Mouse (Mus musculus) urinary bladder, postnatal 14 days (tissue): ENCODE data around the gene Gm5168.
"Not testable (repeated sequence)": the region's sequence is repeated elsewhere in the genome, so short reads cannot be mapped to it uniquely, and the experiment has no call there.

Source experiments
- DNase-seq: peaks from one replicate; pipeline ENCODE4 v3.0.0; 2021; ENCODE audit warnings: low spot score

The Gm5168 gene

DNA sequence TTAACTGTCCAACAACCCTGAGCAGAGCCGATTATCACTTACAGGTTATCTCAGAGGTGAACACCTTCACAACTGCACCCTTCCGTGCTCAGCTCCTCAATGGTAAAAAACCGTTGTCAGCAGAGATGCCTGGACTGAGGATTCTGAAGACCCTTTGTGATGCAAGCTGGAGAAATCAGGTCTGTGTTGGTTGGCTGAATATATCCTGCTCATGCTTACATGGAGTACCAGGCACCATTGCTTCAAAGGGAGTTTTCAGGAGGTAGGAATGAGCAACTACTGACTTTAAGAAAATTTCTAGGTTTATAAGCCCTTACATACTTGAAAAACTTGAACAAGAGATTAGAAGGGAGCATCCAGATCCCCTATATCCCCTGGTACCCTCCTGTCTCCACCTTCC is at the start of gene Gm5168:
Gene Gm5168 (minus strand): TSS at position 101 of the 400 bp plus-strand sequence.
- not testable (repeated sequence) for DNase-seq
